Mouse (Mus musculus) adrenal gland, postnatal 25 days (tissue): Measurements from ENCODE around the gene Rnf215. TPM values are rescaled to one million over a fixed set of nuclear protein-coding genes. Genes with fewer than 3 reads are reported as not detected.
A peak's percentile ranks its signal among the peaks of the same experiment; 100 is the strongest.
"Not testable (repeated sequence)": the region's sequence is repeated elsewhere in the genome, so short reads cannot be mapped to it uniquely, and the experiment has no call there.

Experiments
- DNase-seq: peaks from one replicate; pipeline ENCODE4 v3.0.0; 2021; ENCODE audit warnings: mixed read lengths
- long read RNA-seq: library from polyadenylated mRNA; stranded (forward); transcript quantifications from one replicate; pipeline ENCODE4 v2.0.0, GENCODE M21; 2021
- total RNA-seq: library from RNA; stranded (reverse); gene quantifications from 2 replicates; pipeline ENCODE4 v1.2.3, GENCODE M21; 2021

The Rnf215 gene
- 26.1 and 31.6 TPM in 2 replicates for total RNA-seq
- long read RNA-seq, transcript Rnf215-201 (9 exons, 1,874 nt): major isoform, 42 of 63 reads
- long read RNA-seq, partial matches to known transcripts: 7 of 63 reads
- long read RNA-seq, other reads (novel, unspliced or antisense): 14 of 63 reads

- DNase-seq: peak; percentile 94
Measured at GRCm38 (mm10) chr11:4134986-4135935, at the start of gene Rnf215. Rnf215 (plus strand) TSS chr11:4135202.

- no peak for DNase-seq
Measured at GRCm38 (mm10) chr11:4086246-4086645, 48.8 kb upstream of the Rnf215 start.

- DNase-seq: no peak
Measured at GRCm38 (mm10) chr11:4087267-4087666, 47.7 kb upstream of the Rnf215 start.

- DNase-seq: no peak
Measured at GRCm38 (mm10) chr11:4093459-4094377, 41.3 kb upstream of the Rnf215 start.

- peak; percentile 63 for DNase-seq
Measured at GRCm38 (mm10) chr11:4094378-4095170, 40.4 kb upstream of the Rnf215 start.

- peak; percentile 62 for DNase-seq
Measured at GRCm38 (mm10) chr11:4095171-4096053, 39.6 kb upstream of the Rnf215 start, which contains the start of gene Mtfp1. Mtfp1 (minus strand) TSS chr11:4095445.

- peak; percentile 98 for DNase-seq
Measured at GRCm38 (mm10) chr11:4096054-4096984, 38.7 kb upstream of the Rnf215 start.

GRCm38 (mm10) chr11:4097091-4097621, 37.8 kb upstream of the Rnf215 start:
- no peak for DNase-seq

- no peak for DNase-seq
Measured at GRCm38 (mm10) chr11:4098120-4098519, 36.9 kb upstream of the Rnf215 start.

GRCm38 (mm10) chr11:4098816-4099215, 36.2 kb upstream of the Rnf215 start:
- no peak for DNase-seq

- DNase-seq: no peak
Measured at GRCm38 (mm10) chr11:4099447-4099846, 35.6 kb upstream of the Rnf215 start.

- DNase-seq: no peak
Measured at GRCm38 (mm10) chr11:4101851-4102250, 33.2 kb upstream of the Rnf215 start.

- DNase-seq: no peak
Measured at GRCm38 (mm10) chr11:4103522-4103921, 31.5 kb upstream of the Rnf215 start.

GRCm38 (mm10) chr11:4104989-4105388, 30.0 kb upstream of the Rnf215 start:
- DNase-seq: no peak

- no peak for DNase-seq
Measured at GRCm38 (mm10) chr11:4105444-4105843, 29.6 kb upstream of the Rnf215 start.

- DNase-seq: not testable (repeated sequence)
Measured at GRCm38 (mm10) chr11:4107901-4108300, 27.1 kb upstream of the Rnf215 start.

- no peak for DNase-seq
Measured at GRCm38 (mm10) chr11:4108691-4109090, 26.3 kb upstream of the Rnf215 start.

- DNase-seq: no peak
Measured at GRCm38 (mm10) chr11:4112033-4112432, 23.0 kb upstream of the Rnf215 start.

- DNase-seq: no peak
Measured at GRCm38 (mm10) chr11:4112861-4113260, 22.1 kb upstream of the Rnf215 start.
